Mouse (Mus musculus) brown adipose tissue, adult 24 weeks (tissue): Measurements from ENCODE around the gene Rfng. TPM values are rescaled to one million over a fixed set of nuclear protein-coding genes. Genes with fewer than 3 reads are reported as not detected.

Source experiments
- H3K27ac ChIP-seq: fragments of 200-500 bp; replicated peaks from 2 replicates; pipeline ENCODE4 v1.5.1; 2012; ENCODE audit warnings: low read depth, mild to moderate bottlenecking, low read length
- H3K4me1 ChIP-seq: fragments of 200-500 bp; 2 replicates; pipeline ENCODE4 v1.6.1; 2012; ENCODE audit warnings: low read length, mixed read lengths; ENCODE audit not compliant: control insufficient read depth, insufficient read depth, insufficient read length
- H3K4me3 ChIP-seq: fragments of 200-500 bp; 2 replicates; pipeline ENCODE4 v1.5.1; 2012; ENCODE audit warnings: low read depth, mild to moderate bottlenecking, low read length, moderate library complexity; ENCODE audit not compliant: insufficient read depth
- polyA plus RNA-seq: library from polyadenylated mRNA; stranded (reverse); fragments of >200 nt; gene quantifications from 2 replicates; pipeline ENCODE4 v1.2.4, GENCODE M21; 2012; ENCODE audit not compliant: missing spikeins, insufficient read depth, insufficient read length

Gene Rfng
- polyA plus RNA-seq, 1 experiment = 14.0 TPM

DNA sequence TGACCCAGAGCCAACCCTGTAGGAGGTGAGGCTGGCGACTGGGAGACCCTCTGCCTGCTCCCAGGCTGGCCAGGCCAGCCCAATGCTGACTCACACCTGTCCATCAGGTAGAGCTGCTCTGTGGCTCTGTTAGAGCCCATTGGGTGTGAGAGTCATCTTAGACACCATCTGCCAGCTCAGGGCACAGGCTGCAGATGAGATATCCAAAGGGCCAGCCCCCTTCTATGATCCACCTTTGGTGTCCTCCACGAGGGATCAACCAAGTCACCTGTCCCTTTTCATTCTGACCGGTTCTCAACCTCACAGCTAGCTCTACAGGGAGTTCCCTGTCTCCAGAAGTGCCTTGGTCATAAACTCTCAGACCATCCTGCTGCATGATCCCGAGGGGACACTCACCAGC is 38.3 kb upstream of the Rfng start:
- H3K4me3 ChIP-seq = peak overlapping the region; percentile 78
- H3K27ac ChIP-seq = no peak overlapping the region

DNA sequence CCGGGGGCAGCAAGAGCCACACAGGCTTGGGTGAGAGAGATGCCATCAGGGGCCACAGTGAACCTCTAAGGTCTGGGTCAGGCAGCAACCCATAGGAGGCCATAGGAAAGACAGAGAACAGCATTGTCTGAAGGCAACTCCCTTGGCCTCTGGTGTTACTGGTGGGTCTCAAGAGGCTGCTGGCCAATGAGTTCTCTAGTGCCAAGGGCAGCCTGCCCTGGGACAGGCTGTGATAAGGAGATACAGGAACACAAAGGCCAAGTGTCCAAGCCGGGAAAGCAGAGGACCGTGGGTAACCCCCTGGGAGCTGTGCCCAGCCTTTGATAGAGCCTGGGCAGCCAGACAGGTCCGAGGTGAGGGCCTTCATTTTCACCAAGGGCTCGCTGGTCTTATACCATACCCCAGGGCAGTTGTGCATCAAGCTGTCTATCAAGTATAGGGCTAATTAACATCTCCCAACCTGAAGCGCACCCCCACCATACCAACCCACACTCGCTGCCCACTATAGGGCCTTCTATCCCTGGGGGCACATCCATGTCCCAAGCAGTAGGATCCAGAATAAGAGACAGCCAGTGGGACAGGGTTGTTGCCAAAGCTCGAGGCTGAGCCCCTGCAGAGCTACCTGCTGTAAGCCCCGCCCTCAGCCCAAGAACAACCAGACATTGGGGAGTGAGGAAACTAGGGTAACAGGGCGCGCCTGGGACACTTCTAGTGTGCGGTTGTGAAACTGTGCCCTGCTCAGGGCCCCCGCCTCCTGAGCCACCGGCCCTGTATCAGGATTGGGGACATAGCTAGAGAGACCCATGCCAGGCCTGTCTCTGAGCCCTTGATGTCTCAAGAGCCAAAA is 37.3 kb upstream of the Rfng start:
- Histone ChIP-seq H3K4me3 (peak overlapping the region; percentile 78), H3K27ac (no peak overlapping the region)

More for the DNA sequence above, 38.3 kb upstream of the Rfng start:
- H3K4me1 ChIP-seq = peaks cover 5% of the 10 kb centered on the region

DNA sequence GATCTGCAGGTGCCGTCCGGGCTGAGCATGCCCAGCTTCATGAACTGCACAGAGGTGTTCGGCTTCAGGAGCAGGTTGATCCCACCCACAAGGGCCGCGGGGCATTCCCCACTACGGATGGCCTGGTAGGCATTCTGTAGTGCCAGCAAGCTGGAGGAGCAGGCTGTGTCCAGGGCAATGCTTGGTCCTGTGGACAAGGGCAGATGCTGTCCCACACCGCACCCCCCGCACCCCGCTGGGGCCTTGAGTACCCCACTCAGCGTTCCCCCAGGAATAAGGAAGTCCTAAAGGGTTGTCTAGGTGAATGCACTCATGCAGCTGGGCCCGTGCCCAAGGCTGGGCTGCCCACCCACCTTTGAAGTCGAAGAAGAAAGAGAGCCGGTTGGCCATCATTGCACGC is 36.5 kb upstream of the Rfng start:
- H3K4me3 ChIP-seq = peak overlapping the region; percentile 12; the same call in 1 of the 2 replicates
- no peak overlapping the region for H3K27ac ChIP-seq

More for the DNA sequence above, 37.3 kb upstream of the Rfng start:
- peaks cover 5% of the 10 kb centered on the region for H3K4me1 ChIP-seq

DNA sequence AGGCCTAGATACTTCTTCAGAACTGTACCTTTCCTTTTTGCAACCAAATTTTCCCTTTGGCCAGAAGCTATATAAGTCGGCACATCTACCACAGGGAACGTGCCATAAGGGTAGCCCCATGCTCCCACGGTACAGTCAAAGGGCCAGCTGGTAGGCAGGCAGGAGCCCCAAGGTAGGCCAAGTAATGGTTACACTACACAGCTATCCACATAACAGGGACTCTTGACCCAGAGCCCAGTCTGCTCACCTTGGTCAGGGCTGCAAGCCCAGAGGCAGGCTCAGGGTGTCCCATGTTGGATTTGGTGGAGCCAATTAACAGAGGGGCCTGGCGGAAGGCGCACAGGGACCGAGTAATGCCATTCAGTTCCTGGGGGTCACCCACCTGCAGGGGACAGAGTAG is 35.5 kb upstream of the Rfng start:
- Histone ChIP-seq H3K4me3 (no peak overlapping the region), H3K27ac (no peak overlapping the region), H3K4me1 (peaks cover 3% of the 10 kb centered on the region)

More for the DNA sequence above, 36.5 kb upstream of the Rfng start:
- peaks cover 5% of the 10 kb centered on the region for H3K4me1 ChIP-seq

DNA sequence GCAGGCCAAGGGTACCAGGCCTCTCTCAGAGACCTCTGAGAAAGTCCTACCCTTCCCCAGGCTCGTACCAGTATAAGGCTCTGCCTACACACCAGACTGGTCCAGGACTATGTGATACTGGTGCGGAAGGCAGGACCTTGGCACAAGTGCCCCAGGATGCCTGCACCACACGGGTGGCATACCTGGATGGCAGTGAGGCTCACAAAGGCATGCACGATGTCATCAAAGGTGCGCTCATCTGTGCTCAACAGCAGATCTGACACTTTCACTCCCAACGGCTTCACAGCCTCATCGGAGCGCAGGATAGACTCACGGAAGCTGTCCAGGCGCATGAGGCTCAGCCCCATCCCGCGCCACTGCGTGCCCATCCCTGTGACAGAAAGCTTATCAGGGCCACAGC is 34.2 kb upstream of the Rfng start:
- Histone ChIP-seq H3K27ac (no peak overlapping the region), H3K4me1 (peaks cover 3% of the 10 kb centered on the region), H3K4me3 (no peak overlapping the region)

DNA sequence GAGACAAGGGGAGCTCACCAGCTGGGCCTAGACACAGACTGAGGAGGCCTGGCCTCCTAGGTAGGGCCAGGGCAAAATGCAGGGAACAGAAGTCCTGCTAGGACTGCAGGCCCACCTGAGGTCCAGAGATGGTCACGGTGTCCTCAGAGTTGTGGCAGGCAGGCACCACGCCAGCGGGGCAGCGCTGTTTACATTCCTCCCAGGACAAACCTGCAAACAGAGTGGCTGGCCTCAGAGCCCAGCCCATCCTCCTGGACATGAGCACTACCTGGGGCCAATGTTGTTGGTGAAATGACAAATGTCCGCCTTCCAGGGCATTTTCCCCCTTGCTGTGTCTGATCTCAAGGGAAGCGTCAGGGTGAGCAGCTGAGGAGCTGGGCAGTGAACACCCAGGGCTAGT is 33.4 kb upstream of the Rfng start:
- Histone ChIP-seq H3K27ac (no peak overlapping the region), H3K4me3 (no peak overlapping the region), H3K4me1 (peaks cover 3% of the 10 kb centered on the region; the same call in 1 of the 2 replicates)

DNA sequence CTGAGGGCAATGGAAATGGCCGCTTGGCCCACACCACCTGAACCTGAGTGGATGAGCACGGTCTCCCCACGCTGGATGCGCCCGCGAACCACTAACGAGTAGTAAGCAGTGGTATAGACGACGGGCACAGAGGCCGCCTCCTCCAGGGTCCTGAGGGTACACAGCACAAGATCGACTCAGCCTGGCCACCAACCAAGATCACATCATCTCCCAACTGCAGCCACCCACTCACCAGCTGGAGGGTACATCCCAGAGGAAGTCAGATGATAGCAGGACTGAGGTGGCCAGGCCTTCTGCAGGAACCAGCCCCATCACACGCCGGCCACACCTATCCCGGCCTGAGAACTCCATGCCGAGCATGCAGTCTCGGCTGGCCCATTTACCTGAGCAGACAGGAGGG is 28.1 kb upstream of the Rfng start:
- no peak overlapping the region for H3K4me3 ChIP-seq
- H3K27ac ChIP-seq = no peak overlapping the region
- no peaks in the 10 kb centered on the region for H3K4me1 ChIP-seq

DNA sequence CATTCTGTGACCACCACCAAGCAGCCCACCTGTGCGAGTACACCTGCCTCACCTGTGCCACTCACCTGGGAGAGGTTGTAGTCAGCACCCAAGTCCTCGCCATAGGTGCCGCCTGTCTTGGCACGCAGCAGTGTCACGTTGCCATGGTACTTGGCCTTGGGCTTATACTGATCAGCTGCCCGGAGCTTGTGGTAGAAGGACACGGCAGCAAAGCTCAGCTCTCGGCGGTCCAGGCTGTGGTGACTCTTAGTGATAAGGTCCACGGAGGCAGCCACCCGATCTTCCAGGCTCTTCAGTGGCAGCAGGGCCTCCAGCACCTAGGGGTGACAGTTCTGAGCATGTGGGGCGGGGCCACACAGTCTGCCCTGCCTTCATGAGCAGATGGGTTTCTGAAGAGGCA is 24.0 kb upstream of the Rfng start:
- Histone ChIP-seq H3K27ac (no peak overlapping the region), H3K4me1 (no peaks in the 10 kb centered on the region), H3K4me3 (no peak overlapping the region)

DNA sequence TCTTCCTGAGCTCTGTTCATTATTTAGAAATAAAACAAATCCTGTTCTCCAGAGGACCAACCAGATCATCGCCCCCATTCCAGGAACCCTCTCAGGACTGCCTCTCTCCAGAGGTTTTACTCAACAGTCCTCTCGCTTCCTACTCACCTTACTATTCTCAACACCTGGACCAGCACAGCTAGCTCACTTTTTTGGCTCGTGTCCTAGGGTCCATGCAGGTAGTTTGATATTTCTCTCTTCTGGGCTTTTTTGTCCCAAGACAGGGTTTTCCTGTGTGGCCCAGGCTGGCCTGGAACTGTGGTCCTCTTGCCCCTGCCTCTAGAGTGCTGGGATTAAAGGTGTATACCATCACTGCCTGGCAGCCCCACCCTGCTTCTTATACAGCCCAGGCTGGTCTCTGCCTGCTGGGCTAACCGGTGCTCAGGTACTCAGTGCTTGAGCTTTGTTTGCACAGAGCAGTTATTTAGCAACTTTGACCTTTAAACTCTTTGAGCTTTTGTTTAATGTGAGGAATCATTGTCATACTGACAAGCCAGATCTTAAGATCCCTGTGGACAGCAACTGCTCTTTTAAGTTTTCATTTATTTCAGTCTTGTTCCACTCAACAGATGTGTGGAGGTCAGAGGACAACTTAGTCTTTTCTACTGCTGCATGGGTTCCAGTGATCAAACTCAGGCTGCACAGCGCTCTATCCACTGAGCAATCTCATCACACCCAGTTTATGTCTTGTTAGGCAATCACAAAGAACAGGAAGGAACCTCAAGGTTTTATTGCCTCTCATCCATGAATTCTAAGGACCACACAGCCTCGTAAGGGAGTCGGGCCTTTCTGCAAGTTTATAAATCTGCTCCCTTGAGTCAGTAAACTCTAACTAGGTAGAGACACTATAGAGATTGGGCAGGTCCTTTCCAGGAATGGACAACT is 21.6 kb upstream of the Rfng start:
- Histone ChIP-seq H3K27ac (no peak overlapping the region), H3K4me3 (no peak overlapping the region)

DNA sequence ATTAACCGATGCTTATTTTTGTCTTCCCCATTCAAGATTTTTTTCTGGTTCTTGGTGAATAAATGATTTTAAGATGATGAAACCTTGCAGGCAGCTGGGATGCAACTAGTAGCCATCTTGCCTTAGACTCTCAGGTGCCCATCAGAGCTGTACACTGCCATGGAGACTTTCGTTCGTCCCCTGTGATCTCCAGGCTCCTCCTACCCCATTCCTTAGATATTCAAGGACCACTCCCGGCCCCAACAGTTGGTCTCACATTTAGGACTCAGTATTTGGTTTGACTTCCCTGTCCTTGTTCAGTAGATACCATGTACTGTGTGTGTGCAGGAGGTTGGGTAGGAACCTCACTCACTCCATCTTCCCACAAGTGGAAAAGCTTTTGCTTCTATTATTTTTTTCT is 20.8 kb upstream of the Rfng start:
- Histone ChIP-seq H3K4me1 (no peaks in the 10 kb centered on the region), H3K27ac (no peak overlapping the region), H3K4me3 (no peak overlapping the region)

More for the DNA sequence above, 21.6 kb upstream of the Rfng start:
- no peaks in the 10 kb centered on the region for H3K4me1 ChIP-seq

DNA sequence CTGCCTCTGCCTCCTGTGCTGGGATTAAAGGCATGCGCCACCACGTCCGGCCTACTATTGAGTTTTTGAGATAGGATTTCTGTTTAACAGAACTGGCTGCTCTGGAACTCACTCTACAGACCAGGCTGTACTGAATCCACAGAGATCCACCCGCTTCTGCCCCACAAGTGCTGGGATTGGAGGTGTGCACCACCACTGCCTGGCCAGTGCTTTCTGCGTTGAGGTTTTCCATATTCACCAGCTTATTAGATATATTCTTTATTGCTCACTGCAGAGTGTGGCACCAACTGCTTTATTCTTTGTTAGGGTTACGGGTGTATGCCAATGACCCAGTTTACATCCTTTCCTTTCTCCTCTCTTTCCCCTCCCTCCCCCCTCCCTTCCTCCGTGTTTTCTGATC is 20.3 kb upstream of the Rfng start:
- Histone ChIP-seq H3K27ac (no peak overlapping the region), H3K4me3 (no peak overlapping the region), H3K4me1 (no peaks in the 10 kb centered on the region)

DNA sequence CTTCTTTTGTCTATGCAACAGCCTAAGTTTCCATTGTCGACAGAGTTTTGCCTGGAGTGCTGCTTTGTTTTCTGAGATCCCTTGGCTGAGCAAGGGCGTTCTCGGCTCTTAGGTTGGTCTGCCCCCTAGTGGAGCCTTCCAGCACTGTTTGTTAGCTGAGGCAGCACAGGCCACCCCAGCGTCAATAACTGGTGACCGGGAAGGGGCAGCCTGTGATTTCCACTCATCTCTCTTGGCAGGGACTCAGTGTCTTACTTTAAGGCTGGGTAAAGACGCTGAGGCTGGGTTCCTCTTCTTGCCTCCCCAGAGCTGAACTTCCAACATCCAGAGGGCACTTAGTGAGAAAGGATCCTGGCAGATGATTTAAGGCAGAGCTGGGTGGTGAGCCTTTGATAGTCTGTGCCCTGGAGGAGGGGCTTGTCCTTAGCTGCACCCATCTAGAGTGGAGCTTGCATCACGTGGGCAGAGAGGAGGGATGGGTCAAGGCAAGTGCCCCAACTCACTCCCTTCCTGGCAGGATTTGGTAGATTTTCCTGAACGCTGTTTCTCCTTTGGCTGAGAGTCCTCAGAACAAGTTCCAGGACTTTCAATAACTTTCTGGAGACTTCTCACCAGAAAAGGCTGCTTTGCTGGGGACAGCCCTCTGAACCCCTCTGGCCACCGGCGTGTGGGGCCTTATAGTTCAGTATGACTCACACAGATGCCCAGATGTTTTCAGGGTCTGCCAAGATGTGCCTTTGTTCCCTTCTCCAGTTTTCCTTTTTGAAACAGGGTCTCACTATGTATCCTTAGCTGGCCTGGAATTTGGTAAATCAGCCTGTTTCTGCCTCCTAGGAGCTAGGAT is 16.3 kb upstream of the Rfng start:
- Histone ChIP-seq H3K27ac (peak overlapping the region; percentile 75), H3K4me3 (peak overlapping the region; percentile 37; the same call in 1 of the 2 replicates), H3K4me1 (peaks cover 5% of the 10 kb centered on the region)

DNA sequence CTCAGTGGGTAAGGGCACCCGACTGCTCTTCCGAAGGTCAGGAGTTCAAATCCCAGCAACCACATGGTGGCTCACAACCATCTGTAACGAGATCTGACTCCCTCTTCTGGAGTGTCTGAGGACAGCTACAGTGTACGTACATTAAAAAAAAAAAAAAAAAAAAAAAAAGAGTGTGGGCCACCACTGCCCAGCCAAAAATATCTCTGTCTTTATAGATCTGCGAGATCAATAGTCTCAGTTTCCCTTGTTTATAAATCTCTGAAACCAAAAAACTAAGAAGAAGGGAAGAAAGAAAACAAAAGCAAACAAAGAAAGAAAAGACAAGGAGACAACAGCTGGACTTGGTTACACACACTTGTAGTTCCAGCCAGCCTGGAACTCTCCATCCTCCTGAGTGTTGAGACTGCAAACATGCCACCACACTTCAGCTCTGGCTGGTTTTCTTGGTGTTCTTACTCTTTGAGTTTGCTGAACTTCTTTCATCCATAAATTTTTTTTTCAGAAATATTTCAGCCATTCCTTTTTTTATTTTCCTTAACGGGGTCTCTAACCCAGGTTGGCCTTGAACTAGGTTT is 15.4 kb upstream of the Rfng start:
- H3K4me3 ChIP-seq = no peak overlapping the region
- H3K4me1 ChIP-seq = peaks cover 13% of the 10 kb centered on the region
- H3K27ac ChIP-seq = no peak overlapping the region

DNA sequence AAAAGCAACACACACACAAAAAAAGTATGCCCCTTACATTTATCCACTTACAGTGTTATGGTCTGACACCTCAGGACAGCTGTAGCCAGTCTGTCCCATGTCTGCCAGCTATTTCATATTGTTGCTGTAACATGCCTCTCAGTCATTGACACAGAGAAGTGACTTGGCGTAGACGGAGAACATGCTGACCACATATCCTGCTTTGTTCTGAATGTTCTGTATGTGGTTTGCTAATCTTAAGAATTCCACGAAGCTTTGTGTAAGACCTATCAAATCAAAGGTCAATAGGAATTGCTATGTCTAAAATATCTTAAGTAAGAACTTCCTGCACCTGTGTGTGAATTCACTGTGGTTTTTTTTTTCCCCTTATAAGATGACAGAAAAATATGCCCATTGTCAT is 14.2 kb upstream of the Rfng start:
- H3K4me1 ChIP-seq = peaks cover 13% of the 10 kb centered on the region
- no peak overlapping the region for H3K4me3 ChIP-seq
- no peak overlapping the region for H3K27ac ChIP-seq
